15 mouse cellular contexts compared by ENCODE assay signal in genomic region chr6:48609512-48609911, GRCm38 (mm10). TPM values are rescaled to one million over a fixed set of nuclear protein-coding genes. Genes with fewer than 3 reads are reported as not detected.
A peak's percentile ranks its signal among the peaks of the same experiment; 100 is the strongest.
DNase-seq lines count a peak whose midpoint lies in the region; ATAC-seq and TF ChIP-seq lines count a peak whose summit lies in the region.
"Had no signal": no experiment of that assay in that cellular context is flagged by ENCODE, and none has a peak within 500 bp of the region (broad histone marks: within the 10 kb centered on the region; RNA-seq: fewer than 3 reads in every experiment).

No protein-coding gene starts in this region.

- peak overlapping the region; percentile 40; the same call in 1 of the 2 replicates for H3K9ac ChIP-seq in heart, embryonic 14.5 days (ENCODE audit: low read length)
- H3K9ac ChIP-seq in liver, embryonic 11.5 days (ENCODE audit: low read depth, low read length) = no peak overlapping the region
- H3K9ac ChIP-seq in hindbrain, embryonic 11.5 days (ENCODE audit: low read depth, low read length) = no peak overlapping the region
- H3K9ac ChIP-seq: forebrain, embryonic 12.5 days had no signal

- WGBS in heart, embryonic 14.5 days = 36% methylated on average over 7 of the region's 7 CpGs
- WGBS in liver, embryonic 11.5 days = 55% methylated on average over 7 of the region's 7 CpGs
- 45% methylated on average over 7 of the region's 7 CpGs for WGBS in hindbrain, embryonic 11.5 days

- peaks cover 13% of the 10 kb centered on the region for H3K36me3 ChIP-seq in heart, embryonic 14.5 days (ENCODE audit: control insufficient read depth, insufficient read depth, low read length)
- H3K36me3 ChIP-seq in liver, embryonic 11.5 days (ENCODE audit: control insufficient read depth, insufficient read depth, low read length) = peaks cover 4% of the 10 kb centered on the region; the same call in 1 of the 2 replicates
- peaks cover 5% of the 10 kb centered on the region for H3K36me3 ChIP-seq in myocyte (ENCODE audit: control insufficient read depth, insufficient read depth)
- peaks cover 4% of the 10 kb centered on the region; the same call in 1 of the 2 replicates for H3K36me3 ChIP-seq in hindbrain, embryonic 11.5 days (ENCODE audit: control insufficient read depth, insufficient read depth, low read length)

- H3K4me2 ChIP-seq in heart, embryonic 14.5 days (ENCODE audit: low read length) = no peak overlapping the region
- no peak overlapping the region for H3K4me2 ChIP-seq in liver, embryonic 11.5 days
- H3K4me2 ChIP-seq in myocyte (ENCODE audit: low read depth) = no peak overlapping the region
- no peak overlapping the region for H3K4me2 ChIP-seq in hindbrain, embryonic 11.5 days (replicated peaks; ENCODE audit: low read depth, low read length)
- H3K4me2 ChIP-seq: forebrain, embryonic 12.5 days had no signal

- ATAC-seq in heart, embryonic 14.5 days (ENCODE audit: insufficient number of reproducible peaks, insufficient read depth, low FRiP score, low read depth) = no peak
- ATAC-seq in liver, embryonic 11.5 days (replicated peaks; ENCODE audit: low FRiP score) = peak; percentile 57
- no peak for ATAC-seq in hindbrain, embryonic 11.5 days (ENCODE audit: low FRiP score)

- no peak for TF ChIP-seq POLR2A in myocyte (IDR thresholded peaks at IDR 0.05; ENCODE audit: insufficient read length, low read depth)

- no peak overlapping the region for H3K4me3 ChIP-seq in heart, embryonic 14.5 days (ENCODE audit: control insufficient read depth in 1 of 2, insufficient read depth in 1 of 2, low read depth in 1 of 2, low read length in 2 of 2)
- no peak overlapping the region for H3K4me3 ChIP-seq in liver, embryonic 11.5 days (ENCODE audit: low read depth, low read length)
- no peak overlapping the region for H3K4me3 ChIP-seq in myocyte
- H3K4me3 ChIP-seq in hindbrain, embryonic 11.5 days (ENCODE audit: low read depth, low read length) = no peak overlapping the region
- H3K4me3 ChIP-seq: forebrain, embryonic 12.5 days had no signal

- H3K4me1 ChIP-seq in heart, embryonic 14.5 days (ENCODE audit: control insufficient read depth in 2 of 2, insufficient read depth in 2 of 2, low read length in 2 of 2) = peaks cover 0 to 6% of the 10 kb centered on the region in 2 experiments; a peak in 1 of 4 replicates
- no peaks in the 10 kb centered on the region for H3K4me1 ChIP-seq in liver, embryonic 11.5 days (replicated peaks; ENCODE audit: control insufficient read depth, insufficient read depth, low read length)
- H3K4me1 ChIP-seq in hindbrain, embryonic 11.5 days (replicated peaks; ENCODE audit: control insufficient read depth, insufficient read depth, low read length) = no peaks in the 10 kb centered on the region
- H3K4me1 ChIP-seq: forebrain, embryonic 12.5 days had no signal

- H3K9me3 ChIP-seq in heart, embryonic 14.5 days (ENCODE audit: control insufficient read depth, low read length) = no peaks in the 10 kb centered on the region
- H3K9me3 ChIP-seq in liver, embryonic 11.5 days (ENCODE audit: control insufficient read depth, low read length) = no peaks in the 10 kb centered on the region
- H3K9me3 ChIP-seq in hindbrain, embryonic 11.5 days (ENCODE audit: control insufficient read depth, low read length) = no peaks in the 10 kb centered on the region
- H3K9me3 ChIP-seq: forebrain, embryonic 12.5 days had no signal

- H3K27me3 ChIP-seq in heart, embryonic 14.5 days (ENCODE audit: control insufficient read depth, insufficient read depth, low read length) = no peaks in the 10 kb centered on the region
- H3K27me3 ChIP-seq in liver, embryonic 11.5 days (replicated peaks; ENCODE audit: control insufficient read depth, insufficient read depth, low read length) = no peaks in the 10 kb centered on the region
- H3K27me3 ChIP-seq in myocyte (ENCODE audit: control insufficient read depth, insufficient read depth, insufficient read length) = no peaks in the 10 kb centered on the region
- no peaks in the 10 kb centered on the region for H3K27me3 ChIP-seq in hindbrain, embryonic 11.5 days (ENCODE audit: control insufficient read depth, insufficient read depth, low read length)
- H3K27me3 ChIP-seq: forebrain, embryonic 12.5 days had no signal

- H3ac ChIP-seq in myocyte (ENCODE audit: control insufficient read depth, insufficient read length) = no peak overlapping the region

- no peaks in the 10 kb centered on the region for H3K79me2 ChIP-seq in myocyte (ENCODE audit: control insufficient read depth, insufficient read depth)

- no peak for DNase-seq in heart, adult 18-20 months
- peak; percentile 59 for DNase-seq in cerebellum, adult 9-11 months
- DNase-seq in liver, embryonic 11.5 days (ENCODE audit: low spot score) = no peak
- no peak for DNase-seq in urinary bladder, adult 18-20 months (ENCODE audit: low spot score in 2 of 2)
- no peak for DNase-seq in hindbrain, embryonic 11.5 days (ENCODE audit: low spot score)
- DNase-seq: adrenal gland, postnatal 10 days; gastrocnemius, postnatal 36 days; heart, postnatal 4 days; kidney, adult 8-10 months; layer of hippocampus, postnatal 36 days; lung, postnatal 10 days had no signal

- H3K27ac ChIP-seq in heart, embryonic 14.5 days (replicated peaks in 1 of 2; ENCODE audit: control insufficient read depth in 1 of 2, insufficient read depth in 1 of 2, low read depth in 2 of 2, low read length in 2 of 2) = no peak overlapping the region
- H3K27ac ChIP-seq in liver, embryonic 11.5 days (ENCODE audit: low read depth, low read length) = no peak overlapping the region
- H3K27ac ChIP-seq in hindbrain, embryonic 11.5 days (ENCODE audit: low read depth, low read length) = no peak overlapping the region
- H3K27ac ChIP-seq: forebrain, embryonic 12.5 days had no signal

TF ChIP-seq in myocyte, 11 proteins besides CTCF, POLR2A, EP300 and RAD21:
- TF ChIP-seq E2F4 (IDR thresholded peaks at IDR 0.05; ENCODE audit: insufficient read depth) = no peak
- TF ChIP-seq MYOG (IDR thresholded peaks at IDR 0.05; ENCODE audit: control insufficient read depth in 1 of 3, insufficient read depth in 1 of 3, insufficient read length in 2 of 3, low read depth in 2 of 3) = peak in 2 of 3 experiments; percentile 48 to 76
- TF ChIP-seq MYOD1 (IDR thresholded peaks at IDR 0.05; ENCODE audit: control insufficient read depth in 1 of 3, insufficient read length in 2 of 3, low read depth in 2 of 3) = peak in 2 of 3 experiments; percentile 23 to 56
- no peak for TF ChIP-seq POLR2AphosphoS2 (IDR thresholded peaks at IDR 0.05; ENCODE audit: insufficient read length, low read depth)

RNA-seq across cellular contexts. Expression of gene Zfp775, which starts 7.6 kb away (rescaled TPM):
- polyA plus RNA-seq in heart, embryonic 14.5 days (2014; fragmentation: Nextera tagmentation; extraction: Ambion mirVana) = 5.4 and 6.3 TPM in 2 replicates
- total RNA-seq in heart, adult 18-20 months (2021) = 10 to 100 TPM; 11.8 to 12.3 TPM
- 2.7 and 3.3 TPM in 2 replicates for polyA plus RNA-seq in liver, embryonic 11.5 days (2014; fragmentation: Nextera tagmentation; extraction: Ambion mirVana)
- polyA plus RNA-seq in myocyte (2012; fragmentation: generic; extraction: Trizol) = 4.1 TPM
- 7.7 and 11.0 TPM in 2 replicates for polyA plus RNA-seq in hindbrain, embryonic 11.5 days (2014; fragmentation: Nextera tagmentation; extraction: Ambion mirVana)

RNA-seq across cellular contexts. Expression of gene Gm44965, which starts 15.8 kb away (rescaled TPM):
- polyA plus RNA-seq in heart, embryonic 14.5 days (2014; fragmentation: Nextera tagmentation; extraction: Ambion mirVana) = 0.84 TPM in 1 of 2 replicates, not detected in the other
- total RNA-seq in heart, adult 18-20 months (2021) = not detected
- polyA plus RNA-seq in liver, embryonic 11.5 days (2014; fragmentation: Nextera tagmentation; extraction: Ambion mirVana) = not detected in 2 replicates
- 1.5 TPM for polyA plus RNA-seq in myocyte (2012; fragmentation: generic; extraction: Trizol)
- not detected in 2 replicates for polyA plus RNA-seq in hindbrain, embryonic 11.5 days (2014; fragmentation: Nextera tagmentation; extraction: Ambion mirVana)
- total RNA-seq: heart, postnatal 4 days; layer of hippocampus, postnatal 36 days had no signal
- polyA plus RNA-seq: forebrain, embryonic 12.5 days; limb, embryonic 11.5 days had no signal

RNA-seq across cellular contexts. Expression of gene Repin1, which starts 15.8 kb away (rescaled TPM):
- polyA plus RNA-seq in heart, embryonic 14.5 days (2014; fragmentation: Nextera tagmentation; extraction: Ambion mirVana) = 23.4 and 25.4 TPM in 2 replicates
- 10 to 100 TPM; 32.3 to 32.9 TPM for total RNA-seq in heart, adult 18-20 months (2021)
- polyA plus RNA-seq in liver, embryonic 11.5 days (2014; fragmentation: Nextera tagmentation; extraction: Ambion mirVana) = 20.0 and 20.1 TPM in 2 replicates
- 15.3 TPM for polyA plus RNA-seq in myocyte (2012; fragmentation: generic; extraction: Trizol)
- 35.3 and 37.8 TPM in 2 replicates for polyA plus RNA-seq in hindbrain, embryonic 11.5 days (2014; fragmentation: Nextera tagmentation; extraction: Ambion mirVana)

RNA-seq across cellular contexts. Expression of gene AI854703, which starts 17.1 kb away (rescaled TPM):
- 0.82 and 1.1 TPM in 2 replicates for polyA plus RNA-seq in heart, embryonic 14.5 days (2014; fragmentation: Nextera tagmentation; extraction: Ambion mirVana)
- total RNA-seq in heart, adult 18-20 months (2021) = under 1 TPM; 0.37 to 0.39 TPM
- polyA plus RNA-seq in liver, embryonic 11.5 days (2014; fragmentation: Nextera tagmentation; extraction: Ambion mirVana) = 0.40 and 0.45 TPM in 2 replicates
- 0.01 TPM for polyA plus RNA-seq in myocyte (2012; fragmentation: generic; extraction: Trizol)
- polyA plus RNA-seq in hindbrain, embryonic 11.5 days (2014; fragmentation: Nextera tagmentation; extraction: Ambion mirVana) = 1.1 and 1.2 TPM in 2 replicates

RNA-seq across cellular contexts. Expression of gene Gm45021, which starts 20.1 kb away (rescaled TPM):
- polyA plus RNA-seq in heart, embryonic 14.5 days (2014; fragmentation: Nextera tagmentation; extraction: Ambion mirVana) = 1.3 TPM in 1 of 2 replicates, not detected in the other
- total RNA-seq in heart, adult 18-20 months (2021) = not detected
- not detected in 2 replicates for polyA plus RNA-seq in liver, embryonic 11.5 days (2014; fragmentation: Nextera tagmentation; extraction: Ambion mirVana)
- not detected for polyA plus RNA-seq in myocyte (2012; fragmentation: generic; extraction: Trizol)
- polyA plus RNA-seq in hindbrain, embryonic 11.5 days (2014; fragmentation: Nextera tagmentation; extraction: Ambion mirVana) = not detected in 2 replicates
- total RNA-seq: adrenal gland, postnatal 10 days; gastrocnemius, postnatal 36 days; heart, postnatal 4 days; layer of hippocampus, postnatal 36 days had no signal
- polyA plus RNA-seq: forebrain, embryonic 12.5 days; limb, embryonic 11.5 days had no signal
